Mouse (Mus musculus): ENCODE results near the gene Prep. TPM values are rescaled to one million over a fixed set of nuclear protein-coding genes. Genes with fewer than 3 reads are reported as not detected.

Gene Prep
- total RNA-seq (2023), result 6.1 and 6.4 TPM in 2 replicates

DNA sequence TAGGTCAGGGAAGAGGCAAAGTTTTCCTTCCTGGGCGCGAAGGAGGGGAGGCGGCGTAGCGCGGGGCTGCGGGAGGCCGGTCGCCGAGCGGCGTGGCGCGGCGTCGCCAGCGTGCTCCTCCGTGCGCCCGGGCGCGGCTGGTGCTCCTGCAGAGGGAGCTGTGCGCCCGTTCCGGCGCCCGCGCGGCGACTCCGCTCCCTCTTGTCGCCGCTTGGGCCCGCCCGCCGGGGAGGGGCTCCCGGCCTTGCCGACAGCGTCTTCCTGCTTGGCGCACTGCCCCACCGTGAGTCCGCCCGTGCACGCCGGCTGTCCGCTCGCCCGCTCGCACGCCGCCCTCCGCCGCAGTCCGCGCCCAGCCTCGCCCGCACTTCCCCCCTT is at the start of gene Prep:
Gene Prep, plus strand, starts transcription at position 273 of the 378 bp plus-strand sequence.

DNA sequence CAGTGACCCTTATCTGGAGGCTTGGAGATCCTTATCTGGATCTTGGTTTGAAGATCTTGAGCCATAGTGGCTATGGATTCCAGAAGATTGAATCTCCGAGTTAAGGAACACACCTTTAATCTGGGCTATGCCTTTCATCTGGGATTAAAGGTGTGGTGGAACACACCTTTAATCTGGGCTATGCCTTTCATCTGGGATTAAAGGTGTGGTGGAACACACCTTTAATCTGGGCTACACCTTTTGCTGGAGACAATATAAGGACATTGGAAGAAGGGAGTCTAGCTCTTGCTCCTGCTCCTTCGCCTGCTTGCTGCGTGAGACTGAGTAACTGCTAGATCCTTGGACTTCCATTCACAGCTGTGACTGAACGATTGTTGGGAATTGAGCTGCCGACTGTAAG is 110.8 kb downstream of the Prep start, which contains the start of gene Popdc3:
Gene Popdc3, plus strand, starts transcription at position 301 of the 400 bp plus-strand sequence.

Other genes with a start within 250 kb of the Prep start
- not detected in 2 replicates for gene Popdc3, start 110.9 kb downstream of the Prep start, total RNA-seq (2023)